Mouse (Mus musculus): ENCODE measurements around the gene Hoxc4.

GRCm38 (mm10) chr15:103084944-103085343 lies 66.2 kb downstream of the Hoxc4 start:
- TF ChIP-seq CTCF (IDR thresholded peaks at IDR 0.05; ENCODE audit: borderline replicate concordance, insufficient read depth, low read depth, low read length) (no peak), POLR2A (IDR thresholded peaks at IDR 0.05; ENCODE audit: borderline replicate concordance, insufficient read depth, low read length) (no peak)

Measured in cerebellum, adult 2 months (tissue).